Mouse (Mus musculus): ENCODE measurements at regions not wholly inside any gene's neighbourhood (a gene's known extent, or its start where the extent isn't known, plus 50 kb on each side); places are given as distances from the start of the nearest gene placed in this dataset.

- Histone ChIP-seq H3K4me1 (ENCODE audit: control insufficient read depth, insufficient read depth, low read length) (no peaks in the 10 kb centered on the region), H3K4me3 (ENCODE audit: low read depth, low read length) (no peak overlapping the region), H3K36me3 (ENCODE audit: control insufficient read depth, insufficient read depth, low read length, poor library complexity, severe bottlenecking) (no peaks in the 10 kb centered on the region), H3K9ac (ENCODE audit: low read depth, poor library complexity, severe bottlenecking) (no peak overlapping the region), H3K27ac (ENCODE audit: insufficient read depth, low read length) (no peak overlapping the region), H3K27me3 (ENCODE audit: control insufficient read depth, insufficient read depth, low read length, poor library complexity, severe bottlenecking) (peaks cover 4% of the 10 kb centered on the region; the same call in 1 of the 2 replicates), H3K9me3 (replicated peaks; ENCODE audit: control insufficient read depth, insufficient read depth, low read length, poor library complexity, severe bottlenecking) (no peaks in the 10 kb centered on the region)
- TF ChIP-seq EP300 (IDR thresholded peaks at IDR 0.05; ENCODE audit: insufficient read depth, low read depth, low read length) (no peak), CTCF (IDR thresholded peaks at IDR 0.05; ENCODE audit: low read depth, low read length) (no peak), POLR2A (IDR thresholded peaks at IDR 0.05; ENCODE audit: insufficient read depth, low read length) (no peak)
Measured at GRCm38 (mm10) chr12:78057166-78057565, 136.9 kb upstream of the Gm6657 start.

DNA sequence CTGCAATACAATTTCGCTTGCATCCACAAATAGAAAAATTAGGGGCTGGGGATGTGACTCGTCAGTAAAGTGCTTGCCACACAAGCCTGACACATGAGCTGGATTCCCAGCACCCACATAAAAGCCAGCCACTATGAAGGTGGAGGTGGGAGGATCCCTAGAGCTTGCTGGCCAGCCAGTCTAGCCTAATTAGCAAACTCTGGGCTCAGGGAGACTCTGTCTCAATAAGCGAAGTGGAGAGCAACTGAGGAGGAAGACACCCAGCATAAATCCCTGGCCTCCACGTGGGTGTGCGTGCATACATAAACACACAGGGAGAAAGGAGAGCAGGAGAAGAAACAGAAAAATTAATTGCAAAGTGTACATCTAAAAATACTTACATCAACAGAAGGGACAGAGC lies 134.1 kb upstream of the Gm6657 start:
- H3K36me3 ChIP-seq (ENCODE audit: control insufficient read depth, insufficient read depth, low read length, poor library complexity, severe bottlenecking), result no peaks in the 10 kb centered on the region
- no peaks in the 10 kb centered on the region for H3K4me1 ChIP-seq (ENCODE audit: control insufficient read depth, insufficient read depth, low read length)
- H3K4me3 ChIP-seq (ENCODE audit: low read depth, low read length), result no peak overlapping the region
- H3K9me3 ChIP-seq (replicated peaks; ENCODE audit: control insufficient read depth, insufficient read depth, low read length, poor library complexity, severe bottlenecking), result no peaks in the 10 kb centered on the region
- TF ChIP-seq CTCF (IDR thresholded peaks at IDR 0.05; ENCODE audit: low read depth, low read length) (no peak), POLR2A (IDR thresholded peaks at IDR 0.05; ENCODE audit: insufficient read depth, low read length) (no peak), EP300 (IDR thresholded peaks at IDR 0.05; ENCODE audit: insufficient read depth, low read depth, low read length) (no peak)
- no peak overlapping the region for H3K27ac ChIP-seq (ENCODE audit: insufficient read depth, low read length)
- peaks cover 4% of the 10 kb centered on the region; the same call in 1 of the 2 replicates for H3K27me3 ChIP-seq (ENCODE audit: control insufficient read depth, insufficient read depth, low read length, poor library complexity, severe bottlenecking)
- H3K9ac ChIP-seq (ENCODE audit: low read depth, poor library complexity, severe bottlenecking), result no peak overlapping the region

- Histone ChIP-seq H3K9ac (ENCODE audit: low read depth, poor library complexity, severe bottlenecking) (no peak overlapping the region), H3K36me3 (ENCODE audit: control insufficient read depth, insufficient read depth, low read length, poor library complexity, severe bottlenecking) (no peaks in the 10 kb centered on the region), H3K27ac (ENCODE audit: insufficient read depth, low read length) (no peak overlapping the region), H3K27me3 (ENCODE audit: control insufficient read depth, insufficient read depth, low read length, poor library complexity, severe bottlenecking) (no peaks in the 10 kb centered on the region), H3K4me1 (ENCODE audit: control insufficient read depth, insufficient read depth, low read length) (no peaks in the 10 kb centered on the region), H3K4me3 (ENCODE audit: low read depth, low read length) (no peak overlapping the region), H3K9me3 (replicated peaks; ENCODE audit: control insufficient read depth, insufficient read depth, low read length, poor library complexity, severe bottlenecking) (no peaks in the 10 kb centered on the region)
- TF ChIP-seq CTCF (IDR thresholded peaks at IDR 0.05; ENCODE audit: low read depth, low read length) (no peak), POLR2A (IDR thresholded peaks at IDR 0.05; ENCODE audit: insufficient read depth, low read length) (no peak), EP300 (IDR thresholded peaks at IDR 0.05; ENCODE audit: insufficient read depth, low read depth, low read length) (no peak)
Measured at GRCm38 (mm10) chr12:78066024-78066423, 128.0 kb upstream of the Gm6657 start.

- Histone ChIP-seq H3K4me1 (ENCODE audit: control insufficient read depth, insufficient read depth, low read length) (no peaks in the 10 kb centered on the region), H3K27me3 (ENCODE audit: control insufficient read depth, insufficient read depth, low read length, poor library complexity, severe bottlenecking) (no peaks in the 10 kb centered on the region), H3K9ac (ENCODE audit: low read depth, poor library complexity, severe bottlenecking) (no peak overlapping the region), H3K36me3 (ENCODE audit: control insufficient read depth, insufficient read depth, low read length, poor library complexity, severe bottlenecking) (no peaks in the 10 kb centered on the region), H3K9me3 (replicated peaks; ENCODE audit: control insufficient read depth, insufficient read depth, low read length, poor library complexity, severe bottlenecking) (no peaks in the 10 kb centered on the region), H3K4me3 (ENCODE audit: low read depth, low read length) (no peak overlapping the region), H3K27ac (ENCODE audit: insufficient read depth, low read length) (no peak overlapping the region)
- TF ChIP-seq EP300 (IDR thresholded peaks at IDR 0.05; ENCODE audit: insufficient read depth, low read depth, low read length), result no peak
- TF ChIP-seq POLR2A (IDR thresholded peaks at IDR 0.05; ENCODE audit: insufficient read depth, low read length), result no peak
- no peak for TF ChIP-seq CTCF (IDR thresholded peaks at IDR 0.05; ENCODE audit: low read depth, low read length)
Measured at GRCm38 (mm10) chr12:78072935-78073334, 121.1 kb upstream of the Gm6657 start.

DNA sequence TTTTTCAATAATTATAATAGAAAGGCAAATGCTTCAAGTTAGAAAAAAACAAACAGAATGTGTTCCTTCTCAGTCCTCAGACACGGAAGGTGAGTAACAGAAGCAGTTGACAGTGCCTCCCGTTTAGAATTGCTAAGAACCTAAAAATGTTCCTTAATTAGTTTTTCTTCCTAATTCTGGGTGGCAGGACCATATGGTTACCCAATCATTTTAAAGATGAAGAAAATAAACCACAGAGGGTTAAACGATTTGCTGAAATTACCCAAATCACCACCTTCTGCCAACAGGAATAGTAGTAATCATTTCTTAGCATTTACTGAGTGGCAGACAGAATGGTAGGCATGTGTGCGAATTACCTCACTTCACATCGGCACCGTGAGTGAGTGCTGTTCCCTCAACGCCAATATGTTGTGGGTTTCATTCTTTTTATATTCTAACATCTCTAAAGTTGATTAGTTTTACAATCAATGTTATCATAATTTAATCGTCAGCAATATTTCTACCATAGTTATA lies 119.7 kb upstream of the Gm6657 start:
- no peak overlapping the region for H3K4me3 ChIP-seq (ENCODE audit: low read depth, low read length)
- TF ChIP-seq POLR2A (IDR thresholded peaks at IDR 0.05; ENCODE audit: insufficient read depth, low read length), result no peak
- no peak for TF ChIP-seq EP300 (IDR thresholded peaks at IDR 0.05; ENCODE audit: insufficient read depth, low read depth, low read length)
- TF ChIP-seq CTCF (IDR thresholded peaks at IDR 0.05; ENCODE audit: low read depth, low read length), result no peak

DNA sequence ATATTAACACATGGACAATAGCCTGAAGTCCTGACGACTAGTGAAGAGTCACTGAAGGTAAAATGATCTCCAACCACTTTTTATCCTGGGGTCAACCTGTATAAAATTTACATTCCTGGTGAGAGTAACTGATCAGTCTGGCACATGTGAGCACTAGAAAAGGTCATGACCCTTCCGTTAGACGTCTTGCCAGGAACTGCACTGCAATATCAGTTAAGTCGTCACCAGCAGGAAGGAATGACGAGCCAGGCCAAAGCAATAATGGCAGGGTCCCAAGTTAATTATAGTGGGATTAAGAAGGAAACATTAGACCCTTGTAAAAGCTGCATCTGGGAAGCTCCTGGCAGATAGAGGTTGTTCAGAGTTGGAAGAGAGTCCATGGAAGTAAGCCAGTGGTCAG lies 116.8 kb upstream of the Gm6657 start:
- Histone ChIP-seq H3K27me3 (ENCODE audit: control insufficient read depth, insufficient read depth, low read length, poor library complexity, severe bottlenecking) (no peaks in the 10 kb centered on the region), H3K9me3 (replicated peaks; ENCODE audit: control insufficient read depth, insufficient read depth, low read length, poor library complexity, severe bottlenecking) (no peaks in the 10 kb centered on the region), H3K4me3 (ENCODE audit: low read depth, low read length) (no peak overlapping the region), H3K4me1 (ENCODE audit: control insufficient read depth, insufficient read depth, low read length) (no peaks in the 10 kb centered on the region), H3K9ac (ENCODE audit: low read depth, poor library complexity, severe bottlenecking) (no peak overlapping the region), H3K36me3 (ENCODE audit: control insufficient read depth, insufficient read depth, low read length, poor library complexity, severe bottlenecking) (no peaks in the 10 kb centered on the region), H3K27ac (ENCODE audit: insufficient read depth, low read length) (no peak overlapping the region)
- TF ChIP-seq POLR2A (IDR thresholded peaks at IDR 0.05; ENCODE audit: insufficient read depth, low read length), result no peak

More for the DNA sequence above, 119.7 kb upstream of the Gm6657 start:
- no peaks in the 10 kb centered on the region for H3K36me3 ChIP-seq (ENCODE audit: control insufficient read depth, insufficient read depth, low read length, poor library complexity, severe bottlenecking)
- no peaks in the 10 kb centered on the region for H3K27me3 ChIP-seq (ENCODE audit: control insufficient read depth, insufficient read depth, low read length, poor library complexity, severe bottlenecking)
- H3K9ac ChIP-seq (ENCODE audit: low read depth, poor library complexity, severe bottlenecking), result no peak overlapping the region
- no peak overlapping the region for H3K27ac ChIP-seq (ENCODE audit: insufficient read depth, low read length)
- no peaks in the 10 kb centered on the region for H3K4me1 ChIP-seq (ENCODE audit: control insufficient read depth, insufficient read depth, low read length)
- H3K9me3 ChIP-seq (replicated peaks; ENCODE audit: control insufficient read depth, insufficient read depth, low read length, poor library complexity, severe bottlenecking), result no peaks in the 10 kb centered on the region
